Mouse (Mus musculus) kidney, postnatal 0 days (tissue): ENCODE data around the gene Rhbdl1. TPM values are rescaled to one million over a fixed set of nuclear protein-coding genes. Genes with fewer than 3 reads are reported as not detected.

ENCODE experiments used
- ATAC-seq: fragments of 200-750 bp; cut with Nextera tagmentation; replicated peaks from 2 replicates; pipeline ENCODE4 v1.8.0; 2017; ENCODE audit warnings: low read depth, moderate number of reproducible peaks, moderate TSS enrichment, moderate library complexity; ENCODE audit not compliant: low FRiP score
- DNase-seq: peaks from one replicate; pipeline ENCODE4 v3.0.0-alpha.2; 2016; ENCODE audit warnings: low spot score
- H3K27ac ChIP-seq: fragments of 300-500 bp; sonication (generic); 2 replicates; pipeline ENCODE4 v1.5.1; 2014; ENCODE audit warnings: mild to moderate bottlenecking
- H3K27me3 ChIP-seq: fragments of 300-500 bp; sonication (generic); 2 replicates; pipeline ENCODE4 v1.6.1; 2014; ENCODE audit warnings: low read length, mixed read lengths; ENCODE audit not compliant: insufficient read depth
- H3K36me3 ChIP-seq: fragments of 300-500 bp; sonication (generic); 2 replicates; pipeline ENCODE4 v1.6.1; 2014; ENCODE audit warnings: low read length, mixed read lengths; ENCODE audit not compliant: insufficient read depth
- H3K4me1 ChIP-seq: fragments of 300-500 bp; sonication (generic); replicated peaks from 2 replicates; pipeline ENCODE4 v1.6.1; 2014; ENCODE audit warnings: antibody characterized with exemption, low read length, mixed read lengths; ENCODE audit not compliant: insufficient read depth
- H3K4me2 ChIP-seq: fragments of 300-500 bp; sonication (generic); 2 replicates; pipeline ENCODE4 v1.6.1; 2014; ENCODE audit warnings: mild to moderate bottlenecking, low read length, moderate library complexity, mixed read lengths
- H3K4me3 ChIP-seq: fragments of 300-500 bp; sonication (generic); replicated peaks from 2 replicates; pipeline ENCODE4 v1.5.1; 2014; ENCODE audit warnings: low read depth, low read length
- H3K9ac ChIP-seq: fragments of 300-500 bp; sonication (generic); 2 replicates; pipeline ENCODE4 v1.6.1; 2014; ENCODE audit warnings: low read depth, low read length
- H3K9me3 ChIP-seq: fragments of 300-500 bp; sonication (generic); replicated peaks from 2 replicates; pipeline ENCODE4 v1.6.1; 2016; ENCODE audit warnings: low read length, inconsistent platforms, mixed read lengths
- CTCF ChIP-seq: IDR thresholded peaks from 2 replicates; pipeline ENCODE4 v1.5.1; 2016; ENCODE audit warnings: antibody characterized with exemption, low read depth, mild to moderate bottlenecking, moderate library complexity
- WGBS: fragments of 180-500 bp; shearing (Covaris S2); extraction: QIAGEN DNeasy Blood & Tissue Kit; methylation state at CpG from one replicate; pipeline ENCODE4 v1.1.7; 2014; 5-methylcytosine and 5-hydroxymethylcytosine counted together
- polyA plus RNA-seq: library from polyadenylated mRNA; unstranded; fragments of >200 nt; fragmentation: Nextera tagmentation; extraction: Ambion mirVana; gene quantifications from 2 replicates; pipeline ENCODE4 v1.2.1, GENCODE M21; 2015

Rhbdl1 gene
- polyA plus RNA-seq, 1 experiment from 2014 or later: 3.9 TPM

- WGBS: 69% methylated on average over 4 of the region's 4 CpGs
- Histone ChIP-seq H3K27me3 (peaks cover 11% of the 10 kb centered on the region; the same call in 1 of the 2 replicates), H3K4me3 (no peak overlapping the region), H3K4me2 (no peak overlapping the region), H3K36me3 (no peaks in the 10 kb centered on the region), H3K4me1 (no peaks in the 10 kb centered on the region; the same call in 1 of the 2 replicates), H3K9me3 (no peaks in the 10 kb centered on the region), H3K9ac (no peak overlapping the region), H3K27ac (no peak overlapping the region)
- no peak for DNase-seq
- TF ChIP-seq CTCF: no peak
- no peak for ATAC-seq
Observed at GRCm38 (mm10) chr17:25806507-25806906, 30.6 kb downstream of the Rhbdl1 start.

- no peaks in the 10 kb centered on the region for H3K4me1 ChIP-seq
- no peak overlapping the region for H3K9ac ChIP-seq
- no peak for DNase-seq
- no peaks in the 10 kb centered on the region for H3K36me3 ChIP-seq
- no peaks in the 10 kb centered on the region for H3K27me3 ChIP-seq
- no peak for TF ChIP-seq CTCF
- H3K27ac ChIP-seq: no peak overlapping the region
- H3K4me2 ChIP-seq: no peak overlapping the region
- no peak for ATAC-seq
- 14% methylated on average over 10 of the region's 10 CpGs for WGBS
- no peaks in the 10 kb centered on the region for H3K9me3 ChIP-seq
- no peak overlapping the region for H3K4me3 ChIP-seq
Observed at GRCm38 (mm10) chr17:25802825-25803517, 34.1 kb downstream of the Rhbdl1 start.

- TF ChIP-seq CTCF: peak; percentile 90
- no peak; the same call in 1 of the 2 replicates for ATAC-seq
- WGBS: 6% methylated on average over 6 of the region's 6 CpGs
Observed at GRCm38 (mm10) chr17:25801029-25801428, 36.1 kb downstream of the Rhbdl1 start.

DNA sequence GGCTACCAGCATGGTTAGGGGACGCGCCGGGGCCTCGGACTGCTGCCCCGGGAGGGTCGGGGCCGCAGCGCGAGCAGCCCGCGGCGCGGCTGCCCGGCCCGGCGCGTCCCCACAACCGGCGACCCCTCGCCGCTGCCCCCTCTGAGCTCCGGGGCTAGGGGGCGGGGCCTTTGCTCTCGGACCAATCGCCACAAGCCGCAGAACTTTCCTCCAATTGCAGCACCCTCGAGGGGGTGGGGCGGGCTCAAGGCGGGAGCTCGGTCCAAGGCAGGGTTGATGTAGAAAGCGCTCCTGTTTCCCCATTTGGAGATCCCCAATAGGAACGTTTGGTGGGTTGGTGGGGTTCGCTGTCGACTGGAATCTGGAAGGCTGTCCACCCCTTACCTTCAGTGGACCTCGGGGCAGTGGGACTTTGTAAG, 40.1 kb downstream of the Rhbdl1 start, which contains the start of gene Metrn:
Metrn (minus strand) TSS at position 186 of the 419 bp plus-strand sequence.
- DNase-seq (peak; percentile 94), ATAC-seq (peak; percentile 65)
- 1% methylated on average over 35 of the region's 35 CpGs for WGBS
- Histone ChIP-seq H3K9ac (peak within 1 kb of the TSS; percentile 73), H3K36me3 (no peaks in the 10 kb centered on the region), H3K4me1 (peaks cover 26% of the 10 kb centered on the region), H3K4me3 (peak within 1 kb of the TSS; percentile 78), H3K27me3 (no peaks in the 10 kb centered on the region), H3K27ac (no peak within 1 kb of the TSS; the same call in 1 of the 2 replicates), H3K4me2 (peak within 1 kb of the TSS; percentile 87), H3K9me3 (no peaks in the 10 kb centered on the region)
- TF ChIP-seq CTCF: no peak

More at GRCm38 (mm10) chr17:25801029-25801428, 36.1 kb downstream of the Rhbdl1 start:
- Histone ChIP-seq H3K4me3 (no peak overlapping the region), H3K27ac (no peak overlapping the region), H3K27me3 (no peaks in the 10 kb centered on the region), H3K4me1 (0 out of 2 replicates have a peak, but pooled peaks cover 3% of the 10 kb centered on the region), H3K4me2 (no peak overlapping the region), H3K36me3 (no peaks in the 10 kb centered on the region), H3K9ac (no peak overlapping the region), H3K9me3 (no peaks in the 10 kb centered on the region)
- DNase-seq: peak; percentile 93

- Histone ChIP-seq H3K4me2 (peak overlapping the region; percentile 87), H3K36me3 (no peaks in the 10 kb centered on the region), H3K9me3 (no peaks in the 10 kb centered on the region), H3K4me1 (peaks cover 30% of the 10 kb centered on the region), H3K27ac (no peak overlapping the region; the same call in 1 of the 2 replicates), H3K4me3 (peak overlapping the region; percentile 78), H3K9ac (peak overlapping the region; percentile 73), H3K27me3 (no peaks in the 10 kb centered on the region)
- WGBS: 1% methylated on average over 37 of the region's 37 CpGs
- DNase-seq (no peak), ATAC-seq (peak; percentile 14; the same call in 1 of the 2 replicates)
- TF ChIP-seq CTCF: no peak
Observed at GRCm38 (mm10) chr17:25796211-25796771, 40.8 kb downstream of the Rhbdl1 start.

DNA sequence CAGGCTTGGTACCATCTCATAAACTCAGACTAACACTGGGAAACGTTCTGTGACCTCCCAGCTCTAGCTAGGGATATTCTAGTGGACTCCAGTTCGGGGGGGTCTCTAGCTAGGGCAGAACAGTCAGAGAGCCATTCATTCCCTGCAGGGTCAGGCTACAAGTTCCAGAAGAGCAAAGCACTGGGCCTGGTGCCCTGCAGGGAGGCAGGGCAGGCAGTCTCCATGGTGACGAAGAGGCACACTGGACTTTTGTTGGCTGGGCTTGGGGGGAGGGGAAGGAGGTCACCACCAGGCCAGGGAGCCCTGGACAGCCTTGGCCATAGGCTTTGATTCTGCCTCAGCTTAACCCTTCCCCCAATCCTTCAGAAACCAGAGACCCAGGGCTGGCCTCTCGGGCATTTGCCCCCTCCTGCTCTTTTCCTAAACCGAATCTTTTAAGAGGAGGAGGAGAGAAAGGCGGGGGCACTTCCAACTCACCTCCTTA, 41.4 kb downstream of the Rhbdl1 start, which contains the start of gene AC134908.4:
AC134908.4 (minus strand) TSS at position 51 of the 484 bp plus-strand sequence.
- peak within 1 kb of the TSS; percentile 87 for H3K4me2 ChIP-seq
- WGBS: 15% methylated on average over 6 of the region's 6 CpGs
- ATAC-seq (no peak), DNase-seq (peak; percentile 27)
- peaks cover 36% of the 10 kb centered on the region for H3K4me1 ChIP-seq
- no peak within 1 kb of the TSS; the same call in 1 of the 2 replicates for H3K27ac ChIP-seq
- H3K4me3 ChIP-seq: peak within 1 kb of the TSS; percentile 78
- no peak for TF ChIP-seq CTCF
- no peaks in the 10 kb centered on the region for H3K27me3 ChIP-seq
- peak within 1 kb of the TSS; percentile 73 for H3K9ac ChIP-seq
- H3K36me3 ChIP-seq: no peaks in the 10 kb centered on the region
- H3K9me3 ChIP-seq: no peaks in the 10 kb centered on the region
